Mouse (Mus musculus) lung, postnatal 10 days (tissue): ENCODE measurements around the gene Olfr113.
"Not testable (repeated sequence)": the region's sequence is repeated elsewhere in the genome, so short reads cannot be mapped to it uniquely, and the experiment has no call there.

Source experiments
- DNase-seq: peaks from one replicate; pipeline ENCODE4 v3.0.0; 2021

Gene Olfr113

GRCm38 (mm10) chr17:37577563-37577962 lies at the start of gene Olfr113:
Olfr113 (minus strand) TSS chr17:37577663.
- no peak for DNase-seq

GRCm38 (mm10) chr17:37627009-37627408 lies 49.5 kb upstream of the Olfr113 start, which contains the start of the genes Olfr115 and Olfr116:
Olfr115 (minus strand) TSS chr17:37627109.
Olfr116 (minus strand) TSS chr17:37627199.
- DNase-seq: no peak

- DNase-seq: no peak
Measured at GRCm38 (mm10) chr17:37592643-37593042, 15.2 kb upstream of the Olfr113 start, which contains the start of gene Olfr114. Olfr114 (minus strand) TSS chr17:37592743.

- no peak for DNase-seq
Measured at GRCm38 (mm10) chr17:37569351-37569750, 8.1 kb downstream of the Olfr113 start, which contains the start of gene Olfr112. Olfr112 (minus strand) TSS chr17:37569451.

GRCm38 (mm10) chr17:37558913-37559615 lies 18.4 kb downstream of the Olfr113 start:
- DNase-seq: no peak

GRCm38 (mm10) chr17:37543800-37544435 lies 33.5 kb downstream of the Olfr113 start:
- DNase-seq: no peak

GRCm38 (mm10) chr17:37541454-37542119 lies 35.9 kb downstream of the Olfr113 start:
- no peak for DNase-seq

GRCm38 (mm10) chr17:37538416-37538815 lies 39.0 kb downstream of the Olfr113 start:
- not testable (repeated sequence) for DNase-seq

- DNase-seq: no peak
Measured at GRCm38 (mm10) chr17:37535173-37535572, 42.3 kb downstream of the Olfr113 start.

GRCm38 (mm10) chr17:37525427-37525826 lies 52.0 kb downstream of the Olfr113 start:
- not testable (repeated sequence) for DNase-seq

- not testable (repeated sequence) for DNase-seq
Measured at GRCm38 (mm10) chr17:37524612-37525011, 52.9 kb downstream of the Olfr113 start.
